Mouse (Mus musculus) forebrain, embryonic 10.5 days (tissue): ENCODE measurements at regions not wholly inside any gene's neighbourhood (a gene's known extent, or its start where the extent isn't known, plus 50 kb on each side); places are given as distances from the start of the nearest gene placed in this dataset.

Experiments
- DNase-seq: peaks from one replicate; pipeline ENCODE4 v3.0.0-alpha.2; 2017; ENCODE audit warnings: low spot score; ENCODE audit errors: extremely low spot score
- H3K27ac ChIP-seq: fragments of 300-500 bp; sonication (generic); 2 replicates; pipeline ENCODE4 v1.5.1; 2016; ENCODE audit warnings: mild to moderate bottlenecking
- H3K27me3 ChIP-seq: fragments of 300-500 bp; sonication (generic); 2 replicates; pipeline ENCODE4 v1.6.1; 2016; ENCODE audit warnings: mild to moderate bottlenecking; ENCODE audit not compliant: poor library complexity, severe bottlenecking
- H3K36me3 ChIP-seq: fragments of 300-500 bp; sonication (generic); replicated peaks from 2 replicates; pipeline ENCODE4 v1.6.1; 2016; ENCODE audit warnings: mild to moderate bottlenecking, moderate library complexity
- H3K4me1 ChIP-seq: fragments of 300-500 bp; sonication (generic); 2 replicates; pipeline ENCODE4 v1.6.1; 2016
- H3K4me3 ChIP-seq: fragments of 300-500 bp; sonication (generic); 2 replicates; pipeline ENCODE4 v1.5.1; 2016; ENCODE audit warnings: mild to moderate bottlenecking, moderate library complexity
- H3K9me3 ChIP-seq: fragments of 300-500 bp; sonication (generic); 2 replicates; pipeline ENCODE4 v1.6.1; 2016; ENCODE audit warnings: mild to moderate bottlenecking, moderate library complexity
- WGBS: fragments of 180-500 bp; shearing (Covaris S2); methylation state at CpG from one replicate; pipeline ENCODE4 v1.1.7; 2016; 5-methylcytosine and 5-hydroxymethylcytosine counted together

DNA sequence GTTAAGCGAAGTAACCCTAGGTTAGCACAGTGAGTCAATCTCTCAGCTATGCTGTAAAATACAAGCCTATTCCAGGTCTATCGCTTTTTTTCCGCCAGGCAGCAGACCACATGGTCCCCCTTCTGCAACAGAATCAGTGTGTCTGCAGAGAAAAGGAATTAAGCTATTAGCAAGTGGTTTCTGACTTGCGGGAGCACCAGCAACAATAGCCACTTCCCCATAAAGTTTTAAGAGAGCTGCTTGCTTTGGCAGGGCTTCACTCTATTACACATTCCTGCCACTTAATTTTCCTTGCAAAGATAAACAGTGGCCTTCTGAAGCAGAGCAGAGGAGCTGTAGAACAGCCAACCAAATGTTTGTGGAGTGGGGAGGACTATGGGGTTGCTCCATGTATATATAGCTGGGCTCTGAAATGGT, 59.8 kb upstream of the Osmr start:
- Histone ChIP-seq H3K27me3 (no peaks in the 10 kb centered on the region), H3K27ac (no peak overlapping the region), H3K4me3 (no peak overlapping the region), H3K36me3 (no peaks in the 10 kb centered on the region), H3K9me3 (no peaks in the 10 kb centered on the region), H3K4me1 (no peaks in the 10 kb centered on the region)
- WGBS: 83% methylated on average over 4 of the region's 4 CpGs
- DNase-seq: no peak

DNA sequence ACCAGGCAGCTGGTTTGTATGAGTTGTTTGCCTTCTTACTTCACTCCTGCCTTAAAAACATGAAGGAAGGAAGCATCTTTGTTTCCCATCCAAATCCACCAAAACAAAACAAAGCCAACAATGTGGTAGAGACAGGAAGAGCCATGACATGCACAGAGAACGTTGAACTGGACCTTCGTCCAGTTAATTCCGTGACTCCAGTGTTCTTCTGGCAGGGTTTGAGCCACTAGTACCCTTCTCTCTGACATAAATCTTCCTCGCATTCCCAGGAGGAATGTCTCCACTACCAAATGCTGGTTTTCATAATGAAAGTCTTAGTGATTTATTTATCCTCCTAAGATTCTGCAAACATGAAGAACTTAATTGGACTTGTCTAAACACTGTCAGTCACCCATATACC, 66.7 kb upstream of the Osmr start:
- Histone ChIP-seq H3K36me3 (no peaks in the 10 kb centered on the region), H3K4me3 (no peak overlapping the region), H3K4me1 (no peaks in the 10 kb centered on the region), H3K27ac (no peak overlapping the region), H3K9me3 (peaks cover 5% of the 10 kb centered on the region; the same call in 1 of the 2 replicates), H3K27me3 (no peaks in the 10 kb centered on the region)
- WGBS: 77% methylated on average over 4 of the region's 4 CpGs
- no peak for DNase-seq

DNA sequence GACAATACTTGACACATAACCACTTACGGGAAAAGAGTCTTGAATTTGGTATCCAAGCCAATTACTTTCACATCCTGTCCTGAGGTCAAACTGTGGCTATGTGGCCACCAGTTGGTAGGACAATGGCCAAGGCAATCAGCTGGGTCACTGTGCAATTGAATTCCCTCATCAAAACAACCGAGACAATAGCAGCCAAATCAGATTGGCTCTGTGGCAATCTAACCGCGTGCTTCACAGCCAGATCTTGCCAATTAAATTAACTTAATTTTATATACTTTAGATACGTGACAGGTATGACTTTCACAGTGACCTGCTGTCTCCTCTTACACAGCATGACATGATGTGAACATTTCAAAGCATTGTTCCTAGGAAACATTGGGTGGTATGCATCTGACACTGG, 74.5 kb upstream of the Osmr start:
- H3K9me3 ChIP-seq: peaks cover 5% of the 10 kb centered on the region; the same call in 1 of the 2 replicates
- H3K36me3 ChIP-seq: no peaks in the 10 kb centered on the region
- no peak overlapping the region for H3K4me3 ChIP-seq
- H3K4me1 ChIP-seq: peaks cover 13% of the 10 kb centered on the region
- H3K27me3 ChIP-seq: no peaks in the 10 kb centered on the region; the same call in 1 of the 2 replicates
- 76% methylated on average over 5 of the region's 5 CpGs for WGBS
- no peak overlapping the region for H3K27ac ChIP-seq
- no peak for DNase-seq

DNA sequence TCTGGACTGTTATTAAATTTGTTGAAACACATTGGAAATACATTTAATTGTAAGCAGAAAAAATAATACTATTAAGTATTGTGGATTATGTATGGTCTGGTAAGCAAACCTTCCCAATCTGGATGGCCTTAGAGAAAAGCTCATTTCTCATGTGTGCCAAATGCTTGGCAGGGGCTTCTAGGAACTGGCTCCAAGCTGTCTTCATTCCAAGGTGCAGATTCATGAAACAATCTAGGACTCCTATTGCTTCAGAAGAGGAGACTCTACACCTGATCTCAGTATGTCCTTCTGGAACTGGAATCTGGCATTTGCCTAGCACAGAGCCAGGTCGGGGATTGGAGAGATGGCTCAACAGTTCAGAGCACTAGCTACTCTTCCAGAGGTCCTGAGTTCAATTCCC, 74.9 kb upstream of the Osmr start:
- no peak for DNase-seq

DNA sequence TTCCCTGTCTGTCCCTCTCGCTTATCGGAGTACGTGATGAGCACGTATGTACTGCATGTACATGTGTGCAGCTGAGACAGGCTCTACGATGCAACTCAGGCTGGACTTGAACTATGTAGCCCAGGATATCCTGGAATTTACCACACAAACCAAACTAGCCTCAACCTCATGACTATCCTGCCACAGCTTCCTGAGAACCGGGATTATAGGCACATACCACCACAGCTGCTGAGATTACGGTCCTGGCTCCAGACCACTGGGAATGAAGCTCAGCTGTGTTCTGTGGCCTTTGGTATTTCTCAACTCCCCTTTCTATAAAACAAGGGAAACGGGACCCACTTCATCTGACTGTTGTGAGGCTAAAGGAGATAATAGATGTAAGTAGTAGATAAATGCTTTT, 75.7 kb upstream of the Osmr start:
- Histone ChIP-seq H3K36me3 (no peaks in the 10 kb centered on the region), H3K9me3 (no peaks in the 10 kb centered on the region), H3K27ac (no peak overlapping the region), H3K4me3 (no peak overlapping the region), H3K27me3 (no peaks in the 10 kb centered on the region; the same call in 1 of the 2 replicates), H3K4me1 (peaks cover 13% of the 10 kb centered on the region)
- no peak for DNase-seq
- WGBS: 95% methylated on average over 8 of the region's 8 CpGs

More for the DNA sequence above, 74.9 kb upstream of the Osmr start:
- H3K9me3 ChIP-seq: peaks cover 2% of the 10 kb centered on the region; the same call in 1 of the 2 replicates
- H3K4me3 ChIP-seq: no peak overlapping the region
- H3K4me1 ChIP-seq: peaks cover 13% of the 10 kb centered on the region
- no peak overlapping the region for H3K27ac ChIP-seq
- no peaks in the 10 kb centered on the region for H3K36me3 ChIP-seq
- no peaks in the 10 kb centered on the region; the same call in 1 of the 2 replicates for H3K27me3 ChIP-seq
- 74% methylated on average over 1 of the region's 1 CpGs for WGBS

DNA sequence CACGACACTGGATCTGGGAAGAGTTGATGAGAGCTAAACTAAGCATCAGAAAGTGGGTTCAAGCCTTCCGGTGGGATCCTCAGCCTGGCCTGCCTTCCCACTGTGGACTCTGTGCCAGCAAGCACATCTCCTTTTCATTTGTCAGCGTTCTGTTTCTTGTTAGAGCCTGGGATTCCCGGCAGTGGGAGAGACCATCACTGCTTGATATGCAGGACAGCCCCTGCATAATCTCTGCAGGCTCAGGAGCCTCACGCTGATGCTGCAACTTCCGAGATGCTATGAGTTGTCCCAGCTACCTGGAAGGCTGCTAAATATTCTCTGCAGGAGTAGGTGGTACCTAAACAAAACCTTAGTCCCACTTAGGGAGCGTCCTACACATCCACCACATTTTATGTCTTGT, 78.8 kb upstream of the Osmr start:
- no peak for DNase-seq
- no peak overlapping the region for H3K4me3 ChIP-seq
- WGBS: 25% methylated on average over 7 of the region's 7 CpGs
- H3K27me3 ChIP-seq: no peaks in the 10 kb centered on the region; the same call in 1 of the 2 replicates
- H3K27ac ChIP-seq: 0 out of 2 replicates have a peak overlapping the region, but pooled peaks have one; percentile 8
- no peaks in the 10 kb centered on the region for H3K36me3 ChIP-seq
- peaks cover 13% of the 10 kb centered on the region for H3K4me1 ChIP-seq
- no peaks in the 10 kb centered on the region for H3K9me3 ChIP-seq

DNA sequence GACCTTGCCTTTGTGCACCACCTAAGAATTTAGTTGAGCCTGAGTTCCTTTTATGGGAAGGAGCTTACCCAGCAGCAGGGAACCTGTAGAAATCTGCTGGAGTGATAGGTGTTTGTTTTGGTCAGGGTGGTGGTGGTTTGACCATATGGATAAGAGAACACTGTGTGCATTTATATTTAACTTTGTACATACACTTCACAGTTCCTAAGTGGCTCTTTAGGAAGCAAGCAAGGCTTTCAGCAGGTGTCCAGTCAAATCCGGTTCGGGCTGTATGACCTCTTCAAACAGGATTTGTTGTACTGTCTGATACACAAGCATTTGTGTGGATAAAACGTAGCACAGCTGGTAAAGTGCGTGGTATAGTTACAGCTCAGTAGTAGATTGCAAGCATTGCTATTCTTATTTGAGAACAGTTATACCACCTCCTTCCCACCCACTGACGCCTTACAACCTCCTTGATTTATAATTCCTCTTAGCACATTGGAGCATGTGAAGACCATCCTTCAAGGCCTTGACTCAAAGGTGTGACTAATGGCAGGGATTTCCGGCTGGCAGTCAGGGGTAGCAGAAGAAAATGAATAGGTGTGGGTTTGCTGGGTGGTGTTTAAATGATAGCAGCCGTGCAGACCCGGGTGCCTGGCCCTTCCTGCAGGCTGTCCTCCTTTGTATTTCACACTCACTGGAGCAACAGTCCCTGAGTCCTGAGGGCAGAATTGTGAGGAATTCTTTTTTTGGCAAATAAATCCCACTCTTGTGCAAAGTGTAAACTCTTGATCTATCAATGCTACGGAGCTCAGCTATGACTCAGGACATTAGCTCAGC, 79.4 kb upstream of the Osmr start:
- Histone ChIP-seq H3K36me3 (no peaks in the 10 kb centered on the region), H3K4me3 (no peak overlapping the region), H3K27ac (no peak overlapping the region), H3K4me1 (peaks cover 13% of the 10 kb centered on the region), H3K27me3 (no peaks in the 10 kb centered on the region; the same call in 1 of the 2 replicates), H3K9me3 (no peaks in the 10 kb centered on the region)
- no peak for DNase-seq
- WGBS: 68% methylated on average over 9 of the region's 9 CpGs

DNA sequence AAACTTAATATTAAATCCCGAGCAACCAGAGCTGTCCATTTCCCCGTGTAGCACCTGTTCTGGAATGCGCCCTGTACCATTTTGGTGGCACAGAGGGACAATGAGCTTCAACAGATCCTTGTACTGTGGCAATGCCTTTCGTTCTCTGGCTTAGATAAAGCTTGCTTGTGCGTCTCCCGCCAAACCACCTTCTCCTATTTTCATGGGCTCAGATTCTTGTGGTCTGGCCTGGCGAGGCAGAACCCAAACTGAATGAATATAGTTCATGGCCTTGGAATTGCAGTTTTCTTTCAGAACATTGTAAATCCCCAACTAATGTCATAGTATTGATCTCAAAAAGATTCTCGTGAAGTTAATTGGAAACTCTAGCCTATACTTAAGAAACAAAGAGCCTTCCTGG, 85.1 kb upstream of the Osmr start:
- H3K9me3 ChIP-seq: no peaks in the 10 kb centered on the region
- H3K4me1 ChIP-seq: no peaks in the 10 kb centered on the region
- WGBS: 86% methylated on average over 8 of the region's 8 CpGs
- no peaks in the 10 kb centered on the region for H3K36me3 ChIP-seq
- no peak overlapping the region for H3K27ac ChIP-seq
- DNase-seq: no peak
- H3K27me3 ChIP-seq: no peaks in the 10 kb centered on the region
- H3K4me3 ChIP-seq: no peak overlapping the region

DNA sequence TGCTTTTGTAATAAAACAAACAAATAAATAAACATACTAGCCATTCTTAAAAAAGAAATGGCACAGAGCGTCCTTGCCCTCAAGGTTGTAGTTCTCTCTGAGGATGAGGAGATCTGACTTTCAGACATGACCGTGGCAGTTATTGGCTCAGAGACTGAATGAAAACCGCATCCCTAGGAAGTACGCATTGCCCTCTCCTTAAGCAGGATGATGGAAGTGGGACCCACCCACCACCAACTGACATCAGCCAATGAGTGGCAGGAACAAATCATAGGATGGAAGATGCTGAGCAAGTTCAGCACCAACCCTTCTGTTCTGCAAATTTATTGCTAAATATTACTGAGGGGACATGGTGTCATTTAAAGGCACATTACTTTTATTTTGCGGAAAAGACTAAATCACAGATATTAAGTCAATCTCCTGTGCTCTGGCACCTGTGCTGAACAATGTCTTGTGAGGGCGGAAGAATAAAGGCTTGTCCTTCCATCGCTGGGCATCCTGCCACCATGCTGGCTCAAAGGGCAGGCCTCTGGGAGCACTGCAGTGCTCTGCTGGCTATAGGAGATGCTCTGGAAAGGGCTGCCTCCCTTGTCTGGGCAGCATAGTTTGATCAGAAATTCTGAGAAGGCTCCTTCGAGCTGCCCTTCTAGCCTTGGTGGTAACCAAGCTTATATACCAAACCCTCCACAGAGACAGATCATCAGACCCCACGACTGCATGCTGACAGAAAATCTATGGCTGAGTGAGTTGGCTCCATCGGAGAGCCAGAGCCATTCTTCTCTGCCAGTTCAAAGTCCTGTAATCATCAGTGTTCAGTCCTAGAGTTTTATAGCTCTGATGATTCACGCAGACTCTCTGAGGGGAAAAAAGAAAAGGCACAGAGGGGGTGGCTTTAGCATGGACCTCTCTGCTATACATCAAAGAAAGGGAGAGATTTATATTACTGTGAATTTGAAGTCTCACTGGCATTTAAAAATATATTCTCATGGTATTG, 86.3 kb upstream of the Osmr start:
- Histone ChIP-seq H3K4me1 (no peaks in the 10 kb centered on the region), H3K4me3 (no peak overlapping the region), H3K36me3 (no peaks in the 10 kb centered on the region), H3K27me3 (no peaks in the 10 kb centered on the region), H3K27ac (no peak overlapping the region), H3K9me3 (no peaks in the 10 kb centered on the region)
- WGBS: 92% methylated on average over 11 of the region's 11 CpGs
- no peak for DNase-seq

DNA sequence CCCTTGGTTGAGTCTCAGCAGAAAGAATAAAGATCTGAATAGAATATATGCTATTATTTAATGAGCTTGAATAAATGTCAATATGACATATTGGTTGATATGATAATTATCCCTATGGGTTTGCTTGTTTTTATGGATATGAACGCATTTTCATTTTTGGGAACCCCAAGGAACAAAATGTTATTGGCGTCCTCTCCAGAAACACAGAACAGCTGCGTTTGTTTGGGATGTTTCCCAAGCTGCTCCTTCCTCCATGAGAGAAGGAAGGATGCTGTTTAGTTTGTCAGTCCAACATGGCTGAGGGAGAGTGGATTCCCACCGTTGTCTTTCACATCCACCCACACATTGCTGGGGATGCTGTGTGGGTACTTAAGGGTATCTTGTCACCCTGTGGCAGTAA, 89.9 kb upstream of the Osmr start:
- H3K4me1 ChIP-seq: no peaks in the 10 kb centered on the region
- 91% methylated on average over 4 of the region's 4 CpGs for WGBS

DNA sequence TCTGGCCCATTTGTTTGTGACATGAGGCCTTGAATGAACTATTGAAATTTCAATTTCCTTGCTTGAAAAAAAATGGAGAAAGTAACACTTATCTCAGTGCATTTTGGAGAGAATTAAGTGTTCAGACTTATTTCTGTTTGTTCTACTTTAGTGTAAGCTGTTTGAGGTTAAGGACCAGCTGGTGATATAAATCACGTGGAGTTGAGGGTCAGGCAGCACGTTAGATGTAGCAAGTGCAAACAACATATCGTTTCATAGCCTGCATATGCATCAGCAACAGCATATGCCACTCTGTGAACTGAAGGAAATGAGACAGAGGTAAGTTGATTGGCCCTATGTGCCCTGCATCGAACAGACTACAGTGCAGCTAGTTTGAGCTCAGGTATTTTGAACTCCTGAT, 90.7 kb upstream of the Osmr start:
- H3K36me3 ChIP-seq: no peaks in the 10 kb centered on the region
- H3K27me3 ChIP-seq: no peaks in the 10 kb centered on the region
- 90% methylated on average over 4 of the region's 4 CpGs for WGBS
- H3K27ac ChIP-seq: no peak overlapping the region
- H3K4me3 ChIP-seq: no peak overlapping the region
- no peak for DNase-seq
- no peaks in the 10 kb centered on the region for H3K9me3 ChIP-seq
- no peaks in the 10 kb centered on the region for H3K4me1 ChIP-seq

More for the DNA sequence above, 89.9 kb upstream of the Osmr start:
- H3K27ac ChIP-seq: no peak overlapping the region
- no peaks in the 10 kb centered on the region for H3K27me3 ChIP-seq
- H3K9me3 ChIP-seq: no peaks in the 10 kb centered on the region
- no peak overlapping the region for H3K4me3 ChIP-seq
- no peak for DNase-seq
- no peaks in the 10 kb centered on the region for H3K36me3 ChIP-seq

DNA sequence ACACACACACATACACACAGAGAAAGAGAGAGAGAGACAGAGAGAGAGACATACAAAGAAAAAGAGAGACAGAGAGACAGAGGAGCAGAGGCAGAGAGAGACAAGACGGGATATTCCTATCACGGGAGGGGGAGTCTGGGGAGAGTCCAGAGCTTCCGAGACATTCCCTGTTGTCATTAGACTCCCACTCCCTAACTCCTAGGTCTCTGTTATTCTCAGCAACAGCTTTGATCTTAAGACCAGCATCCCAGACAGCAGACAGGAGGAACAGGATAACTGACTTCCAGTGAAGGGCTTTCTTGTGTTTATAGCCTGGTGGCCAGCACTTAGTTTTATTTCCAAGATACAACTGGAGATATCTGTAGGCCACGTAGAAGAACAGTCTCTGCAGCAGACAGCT, 99.6 kb upstream of the Osmr start:
- H3K4me1 ChIP-seq: no peaks in the 10 kb centered on the region
- H3K27me3 ChIP-seq: no peaks in the 10 kb centered on the region
- no peak for DNase-seq
- no peak overlapping the region for H3K4me3 ChIP-seq
- H3K27ac ChIP-seq: no peak overlapping the region
- 73% methylated on average over 4 of the region's 4 CpGs for WGBS
- H3K36me3 ChIP-seq: no peaks in the 10 kb centered on the region
- no peaks in the 10 kb centered on the region for H3K9me3 ChIP-seq

DNA sequence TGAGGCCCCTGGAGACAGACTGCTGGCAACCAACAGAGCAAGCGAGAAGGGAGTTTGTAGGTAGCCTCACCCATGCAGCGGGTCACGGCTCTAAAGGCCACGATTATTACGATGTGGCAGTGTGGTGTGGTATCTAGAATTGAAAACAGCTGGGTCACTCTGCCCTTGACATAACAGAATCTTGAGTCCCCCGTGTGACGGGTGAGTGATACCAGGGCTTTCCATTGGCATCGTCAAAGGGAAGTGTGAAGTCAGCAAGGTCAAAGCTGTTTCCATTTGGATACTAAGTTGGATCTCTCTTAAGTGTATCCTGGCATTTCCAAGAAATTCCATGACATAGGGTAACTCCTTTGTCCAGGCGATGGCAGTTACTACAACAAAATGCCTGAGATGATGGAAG, 106.7 kb upstream of the Osmr start:
- H3K36me3 ChIP-seq: no peaks in the 10 kb centered on the region
- no peak for DNase-seq
- H3K9me3 ChIP-seq: no peaks in the 10 kb centered on the region
- 0 out of 2 replicates have a peak, but pooled peaks cover 6% of the 10 kb centered on the region for H3K4me1 ChIP-seq
- 83% methylated on average over 9 of the region's 9 CpGs for WGBS
- H3K27me3 ChIP-seq: no peaks in the 10 kb centered on the region
- no peak overlapping the region for H3K27ac ChIP-seq
- no peak overlapping the region for H3K4me3 ChIP-seq
